Mouse (Mus musculus) frontal cortex, postnatal 36 days (tissue): Measurements from ENCODE around the gene Akap2.

Source experiments
- DNase-seq, 2 experiments: peaks; one replicate each; pipeline ENCODE4 v3.0.0; 2022; ENCODE audit warnings: low spot score in 2 of 2

The Akap2 gene

DNA sequence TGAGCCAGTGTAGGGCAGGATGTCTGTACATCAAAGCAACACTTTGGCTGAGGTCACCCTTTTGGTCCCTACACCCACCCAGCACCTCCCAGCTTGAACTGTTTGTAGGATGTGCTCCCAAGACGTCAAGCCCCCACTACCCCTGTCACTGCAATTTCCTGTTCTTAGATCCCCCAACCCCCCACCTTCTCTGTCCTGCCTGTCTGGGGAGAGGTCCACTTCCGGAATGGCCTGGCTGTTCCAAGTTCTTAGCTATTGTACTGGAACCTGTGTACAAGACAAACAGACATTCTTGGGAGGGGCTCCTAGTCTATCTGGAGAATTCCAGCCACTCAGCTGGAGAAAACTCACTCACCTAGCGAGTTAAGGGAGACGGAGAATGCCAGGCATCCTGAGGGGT, 116.7 kb downstream of the Akap2 start:
- DNase-seq: no peak

DNA sequence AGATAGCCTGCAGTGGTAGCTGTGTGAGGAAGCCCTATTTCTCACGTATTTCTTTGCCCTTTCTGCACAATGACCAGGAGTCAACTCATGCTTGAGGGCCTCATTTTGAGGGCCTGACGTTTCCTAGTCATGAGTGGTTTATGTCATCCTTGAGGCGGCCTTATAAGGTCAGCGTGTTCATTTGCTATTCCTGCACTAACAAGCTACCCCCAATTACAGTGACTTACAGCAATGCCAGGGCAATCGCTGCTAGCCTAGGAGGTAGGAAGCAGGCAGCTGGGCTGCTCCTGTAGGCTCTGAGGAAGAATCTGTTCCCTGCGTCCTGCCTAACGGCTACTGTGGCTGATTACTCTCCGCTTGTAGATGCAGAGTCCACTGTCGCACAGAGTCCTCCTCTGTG, 119.6 kb downstream of the Akap2 start:
- no peak for DNase-seq

DNA sequence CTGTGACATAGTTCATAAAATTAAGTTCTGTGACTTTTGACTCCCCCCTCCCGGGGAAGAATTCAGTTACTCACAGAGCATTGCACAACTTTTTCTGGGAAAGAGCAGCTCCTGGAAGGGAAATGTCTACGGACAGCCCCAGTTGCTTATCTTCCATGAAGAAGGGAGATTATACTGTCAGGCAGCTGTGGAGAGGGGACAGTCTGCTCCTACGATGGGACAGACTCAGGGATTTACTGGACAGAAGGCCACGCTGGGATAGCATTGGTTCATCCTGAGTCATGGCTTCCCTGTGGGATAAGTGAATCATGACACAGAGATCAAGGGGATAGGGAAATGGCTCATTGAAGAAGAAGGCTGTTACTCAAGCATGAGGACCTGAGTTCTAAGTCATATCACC, 121.9 kb downstream of the Akap2 start:
- no peak for DNase-seq

DNA sequence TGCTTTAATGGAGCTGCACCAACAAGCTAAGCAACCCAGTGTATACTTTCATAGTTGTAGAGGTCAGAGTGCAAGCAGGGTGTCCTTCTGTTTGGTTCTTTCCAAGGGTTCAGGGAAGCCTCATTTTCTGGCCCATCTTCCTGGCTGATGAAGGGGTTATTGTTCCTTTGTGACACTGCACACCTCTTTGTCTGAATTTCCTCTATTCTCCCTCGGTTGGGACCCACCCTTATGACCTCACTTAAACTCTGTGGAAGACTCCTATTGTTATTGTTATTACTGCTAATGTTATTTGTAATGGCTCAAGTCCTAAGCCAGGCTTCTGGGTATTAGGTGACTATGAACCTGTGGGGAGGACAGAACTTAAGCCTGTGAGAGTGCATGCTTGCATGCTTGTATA, 124.5 kb downstream of the Akap2 start:
- DNase-seq: no peak

DNA sequence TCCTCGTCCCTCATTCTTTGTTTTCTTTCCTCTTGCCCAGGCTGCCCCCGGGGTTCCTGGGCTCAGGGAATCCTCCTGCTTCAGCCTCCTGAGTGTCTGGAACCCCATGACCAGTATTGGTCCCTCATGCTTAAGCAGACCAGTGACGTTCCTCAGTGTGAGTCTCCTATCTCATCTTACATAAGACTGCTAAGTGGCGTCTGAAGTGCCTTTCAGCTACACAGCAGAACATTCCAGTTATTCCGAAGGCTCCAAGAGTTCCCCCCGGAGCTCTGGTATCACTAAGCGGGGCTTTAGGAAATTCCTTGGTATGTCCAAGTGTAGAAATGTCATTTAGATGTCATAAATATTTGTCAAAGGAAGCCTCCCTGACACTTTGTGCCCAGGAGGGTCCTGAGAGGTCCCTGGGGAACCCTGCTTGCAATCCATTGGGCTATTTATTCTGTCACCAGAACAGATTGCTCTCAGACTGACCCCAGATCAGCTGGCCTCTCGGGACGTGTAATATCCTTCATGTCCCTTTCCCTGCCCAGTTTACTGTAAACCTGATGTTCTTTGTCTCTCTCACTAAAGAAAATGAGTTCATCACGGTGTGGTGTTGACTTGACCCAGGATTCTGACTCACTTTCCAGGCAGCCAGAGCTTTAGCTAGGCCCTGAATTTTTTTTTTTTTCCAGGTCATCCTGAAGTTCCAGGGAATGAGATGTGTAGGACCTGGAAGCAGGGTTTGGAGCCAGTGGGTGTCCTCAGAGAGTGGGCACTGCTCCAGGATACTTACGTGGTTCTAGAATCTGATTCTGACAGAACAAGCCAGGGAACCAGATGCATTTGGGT, 125.2 kb downstream of the Akap2 start:
- no peak for DNase-seq

DNA sequence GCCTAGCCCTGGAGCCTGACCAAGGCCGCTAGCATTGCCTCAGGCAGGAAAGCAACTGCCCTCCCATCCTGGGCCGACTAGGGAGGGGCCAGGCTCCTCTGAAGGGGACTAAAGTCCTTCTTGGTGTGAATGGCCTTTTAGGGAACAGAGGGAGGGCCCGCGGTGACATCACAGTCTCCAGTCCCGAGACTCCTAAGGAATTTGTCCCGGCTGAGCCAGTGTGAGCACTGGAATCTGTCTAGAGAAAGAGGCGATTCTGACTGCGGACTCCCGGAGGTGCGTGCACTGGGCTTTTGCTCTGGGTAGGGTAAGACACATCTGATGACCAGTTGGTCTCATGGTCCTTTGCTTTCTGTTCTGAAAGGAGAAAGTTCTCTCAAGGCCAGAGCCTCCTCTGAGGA, 127.6 kb downstream of the Akap2 start:
- peak; percentile 12 to 24 for DNase-seq

DNA sequence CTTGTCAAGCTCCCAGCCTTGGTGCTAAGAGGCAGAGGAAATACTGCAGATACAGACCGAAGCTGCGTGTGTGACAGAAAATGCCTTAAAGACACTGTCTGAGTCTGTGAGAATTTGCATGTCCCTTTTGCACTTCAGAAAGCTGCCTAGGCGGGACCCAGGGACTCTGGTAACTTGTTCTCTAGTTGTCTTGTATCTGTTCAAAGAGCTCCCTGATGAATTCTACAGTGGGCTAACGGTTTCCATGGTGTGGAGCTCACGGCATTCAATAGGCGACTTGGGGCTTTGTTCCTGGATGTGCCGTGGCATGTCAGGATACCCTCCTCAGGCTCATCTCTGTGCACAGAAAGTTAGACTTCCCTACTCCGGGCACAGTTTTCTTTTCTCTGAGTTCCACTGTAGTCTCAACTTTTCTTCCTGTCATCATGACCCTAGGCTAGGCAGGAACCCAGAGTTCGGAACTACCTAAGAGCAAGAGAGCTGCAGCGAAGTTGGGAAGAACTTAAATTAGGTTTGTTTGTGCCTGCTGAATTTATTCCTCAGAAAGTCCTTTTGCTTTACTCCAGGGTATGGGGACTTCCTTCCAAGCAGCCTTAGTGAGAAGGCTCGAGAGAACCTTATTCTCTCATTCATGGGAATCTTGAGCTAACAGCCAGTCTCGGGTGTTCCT, 128.2 kb downstream of the Akap2 start:
- DNase-seq: no peak

DNA sequence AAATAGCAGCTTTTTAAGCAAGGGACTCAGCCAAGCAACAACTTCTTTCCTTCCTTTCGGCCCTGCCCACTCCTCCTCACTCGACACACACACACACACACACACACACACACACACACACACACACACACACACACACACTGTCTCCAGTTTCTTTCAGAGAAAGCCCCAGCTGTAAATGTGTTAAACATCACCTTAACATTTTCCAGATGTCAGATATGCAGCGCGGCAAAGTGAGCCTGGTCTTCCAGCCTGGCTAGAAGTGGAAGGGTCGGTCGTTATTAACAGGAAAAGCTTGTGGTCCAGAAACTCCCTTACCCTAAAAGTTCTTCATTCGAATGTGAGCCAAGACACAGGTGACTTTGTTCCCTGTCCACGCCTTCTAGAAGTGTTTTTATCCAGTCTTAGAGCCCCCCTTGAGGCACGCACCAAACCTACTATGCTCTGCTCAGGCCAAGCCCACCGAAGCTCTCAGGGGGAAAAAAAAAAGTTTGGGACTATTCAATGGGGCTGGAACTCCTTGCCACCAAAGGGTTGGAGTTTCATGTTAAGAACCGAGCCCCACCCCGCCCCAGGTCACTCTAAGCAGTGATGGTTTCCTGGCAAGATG, 129.0 kb downstream of the Akap2 start:
- no peak for DNase-seq

DNA sequence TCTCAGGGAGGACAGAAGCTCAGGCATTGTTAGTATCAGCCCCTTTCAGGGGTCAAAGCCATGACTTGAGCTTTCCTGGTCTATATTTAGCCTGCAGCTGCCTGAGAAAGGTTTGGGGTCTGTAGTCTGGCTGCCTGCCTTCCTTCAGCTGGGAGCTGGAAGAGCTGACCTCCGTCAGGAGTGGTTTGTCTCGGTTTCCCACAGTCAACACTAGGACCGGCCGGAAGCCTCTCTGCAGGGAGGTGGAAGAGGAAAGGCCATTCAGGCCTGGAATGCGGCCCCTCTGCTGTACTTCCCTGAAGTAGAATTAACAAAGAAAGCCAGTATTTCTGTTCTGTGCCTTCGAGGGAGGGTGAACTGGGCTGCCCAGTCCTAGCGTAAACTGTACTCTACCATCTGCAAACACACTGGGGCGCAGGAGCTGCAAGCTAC, 129.6 kb downstream of the Akap2 start:
- DNase-seq: no peak

DNA sequence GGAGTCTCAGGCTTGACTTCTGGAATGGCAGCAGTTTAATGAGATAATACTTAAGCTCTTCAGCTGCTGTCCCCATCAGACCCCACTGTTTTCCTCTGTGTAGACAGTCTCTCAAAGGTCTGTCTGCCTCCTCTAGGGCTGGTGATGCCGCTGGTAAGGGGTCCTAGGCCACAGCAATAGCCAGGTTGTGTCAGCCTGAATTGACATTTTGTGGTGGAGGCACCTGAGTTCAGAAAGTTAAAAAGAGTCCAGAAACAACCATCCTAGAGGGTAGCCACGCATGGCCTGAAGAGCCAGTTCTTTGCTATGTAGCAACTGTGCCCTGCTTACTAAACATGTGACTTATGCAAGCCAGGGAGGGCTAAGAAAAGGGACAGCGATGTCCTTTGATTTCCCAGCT, 130.2 kb downstream of the Akap2 start:
- DNase-seq: no peak

DNA sequence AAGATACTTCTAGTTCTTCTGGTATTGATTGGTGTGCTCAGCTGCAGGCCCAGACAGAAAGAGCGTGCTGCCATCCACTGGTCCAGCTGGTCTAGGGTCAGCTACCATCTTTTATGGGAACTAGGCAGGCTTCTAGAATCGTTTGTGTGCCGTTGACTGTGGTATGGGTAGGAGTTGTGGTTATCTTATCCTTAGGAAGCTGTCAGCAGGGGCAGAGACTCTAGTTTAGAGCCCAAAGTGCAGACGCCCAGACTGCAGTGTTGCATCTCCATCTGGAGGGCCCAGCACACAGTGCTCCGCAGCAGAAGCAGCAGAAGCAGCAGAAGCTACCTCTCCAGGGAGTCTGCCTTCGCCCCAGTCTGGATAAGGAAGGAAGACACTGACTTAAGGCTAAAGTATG, 132.0 kb downstream of the Akap2 start:
- DNase-seq: no peak

DNA sequence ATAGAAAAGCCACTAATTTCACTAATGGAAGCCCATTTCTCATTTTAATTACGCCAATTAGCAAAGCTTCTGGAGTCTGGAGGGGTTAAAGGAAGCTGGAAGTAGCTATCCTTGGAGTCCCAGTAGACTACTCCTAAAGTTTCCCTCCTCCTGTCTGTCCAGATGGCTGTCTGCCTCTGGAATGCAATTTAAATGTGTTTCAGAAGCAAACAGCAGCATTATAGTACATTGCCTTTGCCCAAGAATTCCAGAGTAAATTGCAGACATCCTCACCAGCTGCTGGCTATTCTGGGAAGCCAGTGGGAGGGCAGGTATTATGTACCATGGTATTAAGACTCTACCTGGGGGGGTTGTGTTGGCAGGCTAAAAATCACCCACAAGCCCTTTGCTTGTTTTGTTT, 134.3 kb downstream of the Akap2 start:
- no peak for DNase-seq

DNA sequence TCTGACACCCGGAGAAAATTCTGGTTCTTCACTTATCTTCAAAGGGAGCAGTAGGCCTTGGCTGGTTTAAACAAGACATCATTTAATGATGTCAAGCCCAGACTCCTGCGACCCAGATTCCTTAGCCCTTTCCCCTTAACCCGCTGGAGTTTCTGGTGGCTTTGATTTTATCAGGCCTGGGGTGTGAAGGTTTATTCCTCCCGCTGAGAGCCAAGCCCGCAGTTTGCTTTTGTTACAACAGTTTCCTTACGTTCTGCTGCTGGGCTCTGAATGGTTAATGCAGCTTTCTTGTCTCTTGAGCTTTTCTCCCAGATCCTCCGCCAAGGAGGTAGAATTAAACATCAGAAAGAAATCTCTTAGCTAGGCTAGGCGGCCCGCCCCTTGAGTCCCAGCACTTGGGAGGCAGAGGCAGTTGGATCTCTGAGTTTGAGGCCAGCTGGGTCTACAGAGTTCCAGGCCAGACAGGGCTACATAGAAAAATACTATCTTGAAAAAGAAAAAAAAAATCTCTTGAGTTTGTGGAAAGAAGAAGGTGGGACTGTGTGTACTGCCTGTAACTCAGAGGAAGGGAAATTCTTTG, 135.1 kb downstream of the Akap2 start:
- DNase-seq: no peak

DNA sequence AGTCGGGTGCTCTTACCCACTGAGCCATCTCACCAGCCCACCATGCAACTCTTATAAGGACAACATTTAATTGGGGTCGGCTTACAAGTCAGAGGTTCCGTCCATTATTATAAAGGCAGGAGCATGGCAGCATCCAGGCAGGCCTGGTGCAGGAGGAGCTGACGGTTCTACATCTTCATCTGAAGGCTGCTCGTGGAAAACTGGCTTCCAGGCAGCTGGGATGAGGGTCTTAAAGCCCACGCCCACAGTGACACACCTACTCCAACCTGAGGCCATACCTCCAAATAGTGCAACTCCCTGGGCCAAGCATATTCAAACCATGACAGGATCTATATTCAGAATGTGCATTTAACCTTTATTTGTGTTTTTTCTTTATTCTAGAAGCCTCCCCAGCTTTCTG, 136.7 kb downstream of the Akap2 start:
- no peak for DNase-seq

DNA sequence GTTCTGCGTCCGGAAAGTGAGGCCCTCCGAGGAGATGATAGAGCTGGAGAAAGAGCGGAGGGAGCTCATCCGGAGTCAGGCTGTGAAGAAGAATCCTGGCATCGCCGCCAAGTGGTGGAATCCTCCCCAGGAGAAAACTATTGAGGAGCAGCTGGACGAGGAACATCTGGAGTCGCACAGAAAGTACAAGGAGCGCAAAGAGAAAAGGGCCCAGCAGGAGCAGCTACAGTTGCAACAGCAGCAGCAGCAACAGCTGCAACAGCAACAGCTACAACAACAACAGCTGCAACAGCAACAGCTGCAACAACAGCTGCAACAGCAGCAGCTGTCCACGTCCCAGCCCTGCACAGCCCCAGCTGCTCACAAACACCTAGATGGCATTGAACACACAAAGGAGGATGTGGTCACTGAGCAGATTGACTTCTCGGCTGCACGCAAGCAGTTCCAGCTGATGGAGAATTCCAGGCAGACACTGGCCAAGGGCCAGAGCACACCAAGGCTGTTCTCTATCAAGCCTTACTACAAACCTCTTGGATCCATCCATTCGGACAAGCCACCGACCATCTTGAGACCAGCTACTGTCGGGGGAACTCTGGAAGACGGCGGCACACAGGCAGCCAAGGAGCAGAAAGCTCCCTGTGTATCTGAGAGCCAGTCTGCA, 138.0 kb downstream of the Akap2 start:
- no peak for DNase-seq

DNA sequence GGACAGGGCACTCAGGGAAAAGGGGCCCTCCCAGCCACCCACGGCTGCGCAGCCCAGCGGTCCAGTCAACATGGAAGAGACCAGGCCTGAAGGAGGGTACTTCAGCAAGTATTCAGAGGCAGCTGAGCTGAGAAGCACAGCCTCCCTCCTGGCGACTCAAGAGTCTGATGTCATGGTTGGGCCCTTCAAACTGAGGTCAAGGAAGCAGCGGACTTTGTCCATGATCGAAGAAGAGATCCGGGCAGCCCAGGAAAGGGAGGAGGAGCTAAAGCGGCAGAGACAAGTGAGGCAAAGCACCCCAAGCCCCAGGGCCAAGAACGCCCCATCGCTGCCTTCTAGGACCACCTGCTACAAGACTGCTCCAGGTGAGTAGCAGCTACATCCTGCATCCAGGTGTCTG, 139.2 kb downstream of the Akap2 start:
- no peak for DNase-seq

DNA sequence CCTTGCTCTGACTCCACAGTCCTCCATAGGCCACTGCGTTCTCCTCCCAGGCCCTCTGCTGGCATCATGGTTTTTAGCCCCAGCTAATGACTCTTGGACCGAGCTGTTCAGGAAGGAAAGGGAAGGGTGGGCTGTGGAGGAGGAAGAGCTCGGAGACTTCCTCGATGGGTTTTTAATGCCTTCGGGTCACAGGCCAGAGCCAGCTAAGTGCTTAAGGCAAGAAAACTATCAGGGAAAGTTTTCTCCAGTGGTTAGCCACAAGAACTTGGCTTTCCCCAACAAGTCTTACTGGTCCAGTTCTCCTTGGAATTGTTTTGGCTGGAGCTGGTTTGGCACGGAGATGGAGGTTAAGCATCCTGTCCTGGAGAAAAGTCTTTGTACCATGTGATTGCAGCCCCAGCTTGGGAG, 142.8 kb downstream of the Akap2 start:
- no peak for DNase-seq

DNA sequence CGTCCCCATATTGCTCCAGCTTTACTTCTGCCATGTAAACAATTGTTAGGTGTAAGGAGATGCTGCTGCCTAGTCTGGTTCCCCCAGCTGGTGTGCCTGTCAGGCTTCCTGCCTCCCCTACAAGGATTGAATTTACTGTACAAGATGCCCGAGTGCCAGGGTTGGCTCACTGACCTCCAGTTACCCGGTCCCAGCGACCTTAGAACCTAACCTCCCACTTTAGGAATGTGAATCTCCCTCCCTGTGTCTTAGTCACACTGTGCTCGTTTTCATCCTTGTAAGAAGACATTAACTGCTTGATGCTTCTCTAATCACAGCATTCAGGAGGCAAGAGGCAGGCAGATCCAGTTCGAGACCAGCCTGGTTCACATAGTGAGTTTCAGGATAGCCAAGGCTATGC, 143.7 kb downstream of the Akap2 start:
- DNase-seq: no peak

DNA sequence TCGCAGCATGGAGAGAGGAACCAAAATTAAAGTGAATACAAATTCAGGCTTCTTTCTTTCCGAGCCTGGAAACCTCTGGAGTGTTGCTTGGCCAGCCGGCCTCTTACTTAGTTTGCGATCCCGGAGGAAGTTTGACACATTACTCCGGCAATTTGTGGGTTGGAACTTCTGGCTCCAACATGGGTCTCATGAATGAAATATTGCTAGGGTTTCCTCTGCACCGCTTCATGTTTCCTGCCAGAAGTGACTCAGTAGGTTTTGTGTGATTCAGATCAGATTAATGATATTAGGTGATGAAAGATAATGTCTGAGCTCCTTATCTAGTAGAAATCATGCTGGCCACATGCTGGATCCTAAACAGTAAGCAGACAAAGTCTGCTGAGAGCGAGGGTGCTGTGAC, 144.4 kb downstream of the Akap2 start:
- DNase-seq: no peak

DNA sequence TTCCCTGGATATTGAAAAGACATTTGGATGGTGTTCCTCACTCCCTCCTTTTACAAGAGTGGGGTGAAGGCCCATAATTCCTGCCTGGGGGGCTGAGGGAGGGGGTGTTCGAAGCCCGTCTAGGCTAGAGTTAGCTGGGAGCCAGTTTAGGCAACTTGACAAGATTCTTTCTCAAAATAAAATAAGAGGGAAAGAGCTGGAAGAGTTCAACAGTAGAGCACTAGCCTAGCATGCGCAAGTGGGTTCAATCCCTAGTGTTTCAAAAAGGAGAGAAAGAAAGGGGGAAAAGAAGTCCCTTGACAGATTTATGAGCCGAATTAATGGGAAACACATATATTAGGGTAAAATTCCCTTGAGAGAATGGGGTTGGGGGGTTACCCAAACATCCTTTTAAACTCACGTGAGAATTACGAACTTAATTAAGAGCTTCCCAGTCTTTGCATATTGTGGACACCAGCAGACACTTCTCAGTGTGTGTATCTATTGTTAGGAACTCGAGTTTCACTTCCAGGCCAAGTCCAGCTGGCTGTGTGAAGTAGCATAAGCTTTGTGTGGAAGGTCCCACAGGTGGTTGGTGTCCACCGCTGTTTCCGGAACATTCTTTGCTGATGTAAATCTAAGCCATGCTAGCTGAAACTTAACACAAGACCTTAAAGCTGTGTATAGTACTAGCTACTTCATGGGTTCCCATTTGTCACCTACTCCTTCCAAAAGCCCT, 145.0 kb downstream of the Akap2 start:
- DNase-seq: no peak

DNA sequence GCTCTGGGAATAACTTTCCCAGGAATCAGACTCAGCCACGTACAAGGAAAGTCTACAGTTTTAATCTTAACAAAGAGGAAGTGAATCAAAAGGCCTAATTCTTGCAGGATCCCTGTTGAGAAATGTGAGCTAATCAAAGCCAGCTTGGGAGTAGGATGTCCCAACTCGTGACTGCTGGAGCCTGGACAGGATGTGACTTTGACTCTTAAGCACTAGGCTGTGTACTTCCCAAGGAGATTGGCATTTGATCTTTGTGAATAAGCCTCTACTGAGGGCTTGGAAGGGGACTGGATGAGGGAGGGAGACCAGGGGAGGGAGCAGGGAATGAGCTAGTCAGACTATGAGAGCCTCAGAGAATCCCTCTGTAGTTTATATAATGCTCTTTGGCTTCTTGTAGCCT, 148.6 kb downstream of the Akap2 start:
- DNase-seq: no peak

DNA sequence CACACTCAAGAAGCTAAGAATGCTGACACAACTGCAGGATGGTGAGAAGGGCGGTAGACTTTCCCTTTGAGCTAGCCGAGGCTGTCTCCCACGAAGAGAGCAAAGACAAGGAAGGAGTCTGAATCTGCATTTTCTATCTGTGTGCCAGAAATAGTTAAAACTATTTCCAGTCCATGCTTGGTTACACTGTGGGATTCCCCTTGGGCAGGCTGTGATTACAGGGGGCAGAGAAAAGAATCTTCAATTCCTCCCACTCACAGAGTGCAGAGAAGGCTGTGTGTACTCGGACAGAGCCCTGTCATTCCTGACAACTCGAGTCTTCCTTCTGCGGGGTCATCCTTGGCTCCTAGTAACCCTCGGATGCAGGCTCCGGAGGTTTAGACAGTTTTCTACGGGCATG, 149.5 kb downstream of the Akap2 start:
- DNase-seq: peak; percentile 19 to 28
